Mouse (Mus musculus): ENCODE measurements around the gene Aicda. TPM values are rescaled to one million over a fixed set of nuclear protein-coding genes. Genes with fewer than 3 reads are reported as not detected.

The Aicda gene
- polyA plus RNA-seq, 1 experiment from 2014 or later, result not detected

GRCm38 (mm10) chr6:122545289-122545882 is 8.2 kb upstream of the Aicda start:
- Histone ChIP-seq H3K27ac (ENCODE audit: low read length) (no peak overlapping the region), H3K4me1 (ENCODE audit: insufficient read depth, low read length) (no peaks in the 10 kb centered on the region), H3K4me2 (replicated peaks; ENCODE audit: low read depth, low read length) (no peak overlapping the region), H3K4me3 (ENCODE audit: low read length) (no peak overlapping the region), H3K27me3 (ENCODE audit: insufficient read depth, low read length) (no peaks in the 10 kb centered on the region), H3K36me3 (ENCODE audit: insufficient read depth, low read length) (no peaks in the 10 kb centered on the region), H3K9me3 (ENCODE audit: low read length) (no peaks in the 10 kb centered on the region), H3K9ac (replicated peaks; ENCODE audit: low read length) (no peak overlapping the region)
- ATAC-seq (ENCODE audit: low FRiP score, low TSS enrichment), result no peak
- WGBS, result 63% methylated on average over 9 of the region's 9 CpGs

DNA sequence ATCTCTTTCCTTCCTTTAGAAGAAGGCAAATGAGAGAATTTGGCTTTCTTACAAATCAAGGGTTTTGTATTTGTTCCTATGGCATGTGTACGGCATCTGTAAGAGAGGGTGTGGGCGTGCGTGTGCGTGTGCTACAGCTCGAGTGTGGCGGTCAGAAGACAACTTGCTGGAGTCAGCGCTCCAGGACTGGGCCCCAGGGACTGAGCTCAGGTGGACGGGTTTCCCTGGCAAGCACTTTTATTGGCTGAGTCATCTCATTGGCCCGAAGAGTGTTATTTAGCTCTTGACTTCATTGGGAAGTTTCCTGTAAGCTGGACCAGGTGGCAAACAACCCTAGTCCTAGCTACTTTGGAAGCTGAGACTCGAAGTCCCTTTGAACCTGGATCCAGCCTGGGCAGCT is 7.7 kb upstream of the Aicda start:
- no peak overlapping the region for H3K27ac ChIP-seq (ENCODE audit: low read length)
- no peak for ATAC-seq (ENCODE audit: low FRiP score, low TSS enrichment)
- H3K36me3 ChIP-seq (ENCODE audit: insufficient read depth, low read length), result no peaks in the 10 kb centered on the region
- no peak overlapping the region for H3K9ac ChIP-seq (replicated peaks; ENCODE audit: low read length)
- no peaks in the 10 kb centered on the region for H3K4me1 ChIP-seq (ENCODE audit: insufficient read depth, low read length)
- whole genome bisulfite sequencing, result 65% methylated on average over 10 of the region's 10 CpGs
- H3K4me3 ChIP-seq (ENCODE audit: low read length), result no peak overlapping the region
- no peaks in the 10 kb centered on the region for H3K27me3 ChIP-seq (ENCODE audit: insufficient read depth, low read length)
- no peak overlapping the region for H3K4me2 ChIP-seq (replicated peaks; ENCODE audit: low read depth, low read length)
- no peaks in the 10 kb centered on the region for H3K9me3 ChIP-seq (ENCODE audit: low read length)

DNA sequence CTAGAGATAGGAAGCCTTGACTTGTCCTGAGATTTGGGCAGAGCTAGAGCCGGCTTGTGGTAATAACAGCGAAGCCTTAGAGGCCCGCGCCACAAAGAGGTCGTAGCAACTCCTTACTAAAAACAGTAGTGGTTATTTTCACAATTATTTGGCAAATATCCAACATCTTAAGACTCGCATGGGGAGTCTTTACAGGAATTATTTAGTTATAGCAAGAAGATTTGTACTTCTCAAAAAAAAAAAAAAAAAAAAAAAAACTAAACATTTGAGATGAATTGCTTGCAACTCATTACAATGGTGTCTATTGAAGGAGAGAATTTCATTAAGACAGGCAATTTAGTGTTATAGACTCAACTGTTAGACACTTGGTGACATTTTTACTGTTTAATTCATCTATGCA is 501 bp downstream of the Aicda start:
- Histone ChIP-seq H3K9me3 (ENCODE audit: low read length) (no peaks in the 10 kb centered on the region), H3K4me2 (replicated peaks; ENCODE audit: low read depth, low read length) (no peak overlapping the region), H3K27ac (ENCODE audit: low read length) (no peak overlapping the region), H3K9ac (replicated peaks; ENCODE audit: low read length) (no peak overlapping the region), H3K4me3 (ENCODE audit: low read length) (no peak overlapping the region), H3K27me3 (ENCODE audit: insufficient read depth, low read length) (peaks cover 4% of the 10 kb centered on the region; the same call in 1 of the 2 replicates), H3K36me3 (ENCODE audit: insufficient read depth, low read length) (no peaks in the 10 kb centered on the region), H3K4me1 (ENCODE audit: insufficient read depth, low read length) (no peaks in the 10 kb centered on the region; the same call in 1 of the 2 replicates)
- 64% methylated on average over 6 of the region's 6 CpGs for WGBS
- no peak for ATAC-seq (ENCODE audit: low FRiP score, low TSS enrichment)

GRCm38 (mm10) chr6:122555266-122555665 is 1.7 kb downstream of the Aicda start:
- no peak overlapping the region for H3K4me3 ChIP-seq (ENCODE audit: low read length)
- no peaks in the 10 kb centered on the region; the same call in 1 of the 2 replicates for H3K4me1 ChIP-seq (ENCODE audit: insufficient read depth, low read length)
- H3K9me3 ChIP-seq (ENCODE audit: low read length), result no peaks in the 10 kb centered on the region
- 32% methylated on average over 7 of the region's 7 CpGs for WGBS
- H3K36me3 ChIP-seq (ENCODE audit: insufficient read depth, low read length), result no peaks in the 10 kb centered on the region
- H3K4me2 ChIP-seq (replicated peaks; ENCODE audit: low read depth, low read length), result no peak overlapping the region
- no peak for ATAC-seq (ENCODE audit: low FRiP score, low TSS enrichment)
- H3K27ac ChIP-seq (ENCODE audit: low read length), result no peak overlapping the region
- 0 out of 2 replicates have a peak overlapping the region, but pooled peaks have one; percentile 16 for H3K9ac ChIP-seq (replicated peaks; ENCODE audit: low read length)
- peaks cover 4% of the 10 kb centered on the region; the same call in 1 of the 2 replicates for H3K27me3 ChIP-seq (ENCODE audit: insufficient read depth, low read length)

GRCm38 (mm10) chr6:122556959-122557561 is 3.5 kb downstream of the Aicda start:
- H3K4me2 ChIP-seq (replicated peaks; ENCODE audit: low read depth, low read length), result peak overlapping the region; percentile 11
- no peak for ATAC-seq (ENCODE audit: low FRiP score, low TSS enrichment)
- WGBS, result 23% methylated on average over 15 of the region's 15 CpGs
- H3K36me3 ChIP-seq (ENCODE audit: insufficient read depth, low read length), result no peaks in the 10 kb centered on the region
- H3K27ac ChIP-seq (ENCODE audit: low read length), result no peak overlapping the region
- no peak overlapping the region for H3K4me3 ChIP-seq (ENCODE audit: low read length)
- H3K27me3 ChIP-seq (ENCODE audit: insufficient read depth, low read length), result peaks cover 7% of the 10 kb centered on the region; the same call in 1 of the 2 replicates
- H3K9ac ChIP-seq (replicated peaks; ENCODE audit: low read length), result no peak overlapping the region
- H3K9me3 ChIP-seq (ENCODE audit: low read length), result no peaks in the 10 kb centered on the region
- H3K4me1 ChIP-seq (ENCODE audit: insufficient read depth, low read length), result no peaks in the 10 kb centered on the region; the same call in 1 of the 2 replicates

GRCm38 (mm10) chr6:122560427-122560826 is 6.8 kb downstream of the Aicda start:
- WGBS, result 10% methylated on average over 17 of the region's 17 CpGs
- H3K4me2 ChIP-seq (replicated peaks; ENCODE audit: low read depth, low read length), result peak overlapping the region; percentile 37

DNA sequence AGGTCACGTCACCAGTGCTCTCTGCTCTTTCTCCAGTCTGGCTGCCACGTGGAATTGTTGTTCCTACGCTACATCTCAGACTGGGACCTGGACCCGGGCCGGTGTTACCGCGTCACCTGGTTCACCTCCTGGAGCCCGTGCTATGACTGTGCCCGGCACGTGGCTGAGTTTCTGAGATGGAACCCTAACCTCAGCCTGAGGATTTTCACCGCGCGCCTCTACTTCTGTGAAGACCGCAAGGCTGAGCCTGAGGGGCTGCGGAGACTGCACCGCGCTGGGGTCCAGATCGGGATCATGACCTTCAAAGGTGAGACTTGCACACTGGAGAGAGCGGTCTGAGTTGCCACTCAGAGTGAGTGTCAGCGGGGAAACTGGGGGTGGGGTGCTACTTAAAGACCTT is 7.4 kb downstream of the Aicda start:
- Histone ChIP-seq H3K9ac (replicated peaks; ENCODE audit: low read length) (no peak overlapping the region), H3K36me3 (ENCODE audit: insufficient read depth, low read length) (no peaks in the 10 kb centered on the region), H3K27me3 (ENCODE audit: insufficient read depth, low read length) (peaks cover 6% of the 10 kb centered on the region; the same call in 1 of the 2 replicates), H3K4me2 (replicated peaks; ENCODE audit: low read depth, low read length) (no peak overlapping the region), H3K4me1 (ENCODE audit: insufficient read depth, low read length) (no peaks in the 10 kb centered on the region), H3K27ac (ENCODE audit: low read length) (no peak overlapping the region), H3K9me3 (ENCODE audit: low read length) (no peaks in the 10 kb centered on the region), H3K4me3 (ENCODE audit: low read length) (no peak overlapping the region)
- 0 out of 2 replicates have a peak, but pooled peaks have one; percentile 7 for ATAC-seq (ENCODE audit: low FRiP score, low TSS enrichment)
- 83% methylated on average over 20 of the region's 20 CpGs for WGBS

More at GRCm38 (mm10) chr6:122560427-122560826, 6.8 kb downstream of the Aicda start:
- no peak overlapping the region for H3K9ac ChIP-seq (replicated peaks; ENCODE audit: low read length)
- peak overlapping the region; percentile 15; the same call in 1 of the 2 replicates for H3K4me3 ChIP-seq (ENCODE audit: low read length)
- peaks cover 7% of the 10 kb centered on the region; the same call in 1 of the 2 replicates for H3K27me3 ChIP-seq (ENCODE audit: insufficient read depth, low read length)
- peak; percentile 32; the same call in 1 of the 2 replicates for ATAC-seq (ENCODE audit: low FRiP score, low TSS enrichment)
- no peaks in the 10 kb centered on the region for H3K9me3 ChIP-seq (ENCODE audit: low read length)
- no peak overlapping the region for H3K27ac ChIP-seq (ENCODE audit: low read length)
- no peaks in the 10 kb centered on the region for H3K4me1 ChIP-seq (ENCODE audit: insufficient read depth, low read length)
- no peaks in the 10 kb centered on the region for H3K36me3 ChIP-seq (ENCODE audit: insufficient read depth, low read length)

DNA sequence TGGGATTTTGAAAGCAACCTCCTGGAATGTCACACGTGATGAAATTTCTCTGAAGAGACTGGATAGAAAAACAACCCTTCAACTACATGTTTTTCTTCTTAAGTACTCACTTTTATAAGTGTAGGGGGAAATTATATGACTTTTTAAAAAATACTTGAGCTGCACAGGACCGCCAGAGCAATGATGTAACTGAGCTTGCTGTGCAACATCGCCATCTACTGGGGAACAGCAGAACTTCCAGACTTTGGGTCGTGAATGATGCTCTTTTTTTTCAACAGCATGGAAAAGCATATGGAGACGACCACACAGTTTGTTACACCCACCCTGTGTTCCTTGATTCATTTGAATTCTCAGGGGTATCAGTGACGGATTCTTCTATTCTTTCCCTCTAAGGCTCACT is 8.9 kb downstream of the Aicda start:
- ATAC-seq (ENCODE audit: low FRiP score, low TSS enrichment), result no peak
- H3K27ac ChIP-seq (ENCODE audit: low read length), result no peak overlapping the region
- no peaks in the 10 kb centered on the region for H3K9me3 ChIP-seq (ENCODE audit: low read length)
- no peak overlapping the region for H3K9ac ChIP-seq (replicated peaks; ENCODE audit: low read length)
- no peak overlapping the region for H3K4me2 ChIP-seq (replicated peaks; ENCODE audit: low read depth, low read length)
- peaks cover 3% of the 10 kb centered on the region; the same call in 1 of the 2 replicates for H3K27me3 ChIP-seq (ENCODE audit: insufficient read depth, low read length)
- 5% methylated on average over 6 of the region's 6 CpGs for WGBS
- no peak overlapping the region for H3K4me3 ChIP-seq (ENCODE audit: low read length)
- H3K4me1 ChIP-seq (ENCODE audit: insufficient read depth, low read length), result no peaks in the 10 kb centered on the region
- H3K36me3 ChIP-seq (ENCODE audit: insufficient read depth, low read length), result no peaks in the 10 kb centered on the region

GRCm38 (mm10) chr6:122565070-122565784 is 11.6 kb downstream of the Aicda start:
- 89% methylated on average over 9 of the region's 9 CpGs for WGBS
- no peak for ATAC-seq (ENCODE audit: low FRiP score, low TSS enrichment)
- Histone ChIP-seq H3K36me3 (ENCODE audit: insufficient read depth, low read length) (no peaks in the 10 kb centered on the region), H3K4me3 (ENCODE audit: low read length) (no peak overlapping the region), H3K27me3 (ENCODE audit: insufficient read depth, low read length) (peaks cover 3% of the 10 kb centered on the region; the same call in 1 of the 2 replicates), H3K4me2 (replicated peaks; ENCODE audit: low read depth, low read length) (no peak overlapping the region), H3K9me3 (ENCODE audit: low read length) (no peaks in the 10 kb centered on the region), H3K4me1 (ENCODE audit: insufficient read depth, low read length) (no peaks in the 10 kb centered on the region), H3K27ac (ENCODE audit: low read length) (no peak overlapping the region), H3K9ac (replicated peaks; ENCODE audit: low read length) (no peak overlapping the region)

Data from kidney, embryonic 16.5 days (tissue).